Mouse (Mus musculus) left cerebral cortex, adult 9 months (tissue): ENCODE data around the gene Gm28539.
"Not testable (repeated sequence)": the region's sequence is repeated elsewhere in the genome, so short reads cannot be mapped to it uniquely, and the experiment has no call there.

Experiments used
- DNase-seq, 2 experiments: peaks; one replicate each; pipeline ENCODE4 v3.0.0; 2022; ENCODE audit warnings: low spot score in 2 of 2

Gm28539 gene

GRCm38 (mm10) chr16:18955070-18955469, 118.7 kb downstream of the Gm28539 start:
- no peak for DNase-seq

- no peak for DNase-seq
These were observed 127.1 kb downstream of the Gm28539 start for GRCm38 (mm10) chr16:18963486-18963885.

DNA sequence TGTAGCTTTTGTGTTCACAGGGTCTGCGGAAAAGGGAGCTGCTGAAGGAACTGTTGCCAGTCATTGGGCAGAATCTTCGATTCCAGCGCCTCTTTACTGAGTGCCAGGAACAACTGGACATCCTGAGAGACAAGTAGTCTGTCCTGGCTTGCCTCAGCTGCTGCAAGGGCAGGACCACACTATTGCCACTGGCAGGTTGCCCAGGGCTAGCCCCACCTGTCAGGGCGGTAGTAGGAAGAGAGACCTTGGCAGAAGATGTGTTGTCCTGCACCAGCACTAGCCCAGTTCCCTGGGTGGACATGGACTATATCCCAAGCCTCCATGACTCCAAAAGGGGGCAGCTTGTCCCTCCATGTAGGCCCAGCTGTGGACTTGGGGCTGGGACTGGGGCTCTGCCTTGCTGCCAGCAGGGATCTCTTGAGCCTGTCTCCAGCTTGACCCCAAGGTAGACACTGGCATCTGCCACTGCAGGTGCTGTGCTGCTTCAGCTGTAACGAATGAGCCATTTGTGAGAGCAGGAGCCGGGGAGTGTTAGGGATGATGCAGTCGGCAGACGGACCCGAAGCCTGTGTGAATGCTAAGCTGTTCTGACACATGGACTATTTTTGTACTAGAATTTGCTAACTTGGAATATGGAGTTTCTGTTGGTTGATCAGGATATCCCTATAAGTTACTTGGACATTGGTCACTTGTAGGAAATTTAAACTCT, 133.2 kb downstream of the Gm28539 start:
- DNase-seq = no peak

DNA sequence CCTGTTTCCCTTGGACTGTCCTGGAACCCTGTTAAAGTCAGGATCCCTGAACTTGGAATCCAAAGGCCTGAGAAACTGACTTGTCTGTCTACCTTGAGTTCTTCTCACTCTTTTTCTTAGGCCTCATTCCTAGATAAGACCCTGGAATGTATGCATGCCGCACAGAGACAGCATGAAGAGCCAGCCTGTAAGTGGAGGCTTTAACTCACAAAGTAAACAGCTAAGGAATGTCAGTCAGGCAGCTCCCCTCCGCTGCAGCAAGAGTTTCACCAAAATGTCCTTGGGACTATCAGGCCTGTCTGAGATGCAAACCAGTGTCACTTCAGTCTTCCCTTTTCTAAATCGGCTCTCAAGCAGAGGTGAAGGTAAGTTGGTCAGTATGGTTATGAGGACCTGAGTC, 134.5 kb downstream of the Gm28539 start:
- no peak for DNase-seq

- not testable (repeated sequence) for DNase-seq
These were observed 139.3 kb downstream of the Gm28539 start for GRCm38 (mm10) chr16:18975665-18976064.

GRCm38 (mm10) chr16:18976315-18976714, 139.9 kb downstream of the Gm28539 start:
- DNase-seq = no peak

GRCm38 (mm10) chr16:18986381-18986780, 150.0 kb downstream of the Gm28539 start:
- DNase-seq = no peak

DNA sequence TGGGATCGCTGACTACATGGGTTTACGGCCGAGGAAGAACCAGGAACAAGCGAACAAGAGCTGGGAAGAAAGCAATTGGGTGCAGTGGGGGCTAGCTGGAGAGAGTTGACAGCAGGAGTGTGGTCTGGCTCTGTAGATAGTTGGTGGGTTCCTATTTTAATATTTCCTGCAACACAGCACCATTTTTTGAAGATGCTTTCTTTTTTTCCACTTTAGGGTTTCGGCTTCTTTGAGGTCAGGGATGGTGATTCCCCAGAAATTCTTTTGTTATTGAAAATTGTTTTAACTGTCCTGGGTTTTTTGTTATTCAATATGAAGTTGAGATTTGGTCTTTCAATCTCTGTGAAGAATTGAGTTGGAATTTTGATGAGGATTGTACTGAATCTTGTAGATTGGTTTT, 150.5 kb downstream of the Gm28539 start:
- no peak for DNase-seq

- not testable (repeated sequence) for DNase-seq
These were observed 166.4 kb downstream of the Gm28539 start for GRCm38 (mm10) chr16:19002610-19003389.

GRCm38 (mm10) chr16:19003757-19004156, 167.4 kb downstream of the Gm28539 start:
- no peak for DNase-seq

DNA sequence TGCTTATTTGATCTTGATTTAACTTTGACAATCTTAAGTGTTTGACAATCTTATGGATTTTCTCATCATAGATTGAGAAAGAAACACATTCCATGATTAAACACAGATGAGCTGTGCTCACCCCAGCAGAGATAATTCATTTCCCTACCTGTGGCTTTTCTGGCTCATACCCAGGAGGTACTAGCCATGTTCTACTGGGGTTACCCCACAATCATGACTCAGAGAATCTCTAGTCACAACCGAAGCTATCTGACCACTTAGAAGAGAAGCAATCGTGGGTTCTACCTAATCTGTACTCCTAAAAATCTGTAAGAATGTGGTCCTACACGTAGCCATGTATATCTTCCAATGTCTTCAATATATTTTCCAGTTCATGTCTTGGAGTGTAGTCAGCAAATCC, 168.9 kb downstream of the Gm28539 start:
- no peak for DNase-seq
